Mouse (Mus musculus) adrenal gland, adult 18-20 months (tissue): ENCODE measurements around the gene Bdkrb2. TPM values are rescaled to one million over a fixed set of nuclear protein-coding genes. Genes with fewer than 3 reads are reported as not detected.
A peak's percentile ranks its signal among the peaks of the same experiment; 100 is the strongest.

Source experiments
- DNase-seq, 2 experiments: peaks; one replicate each; pipeline ENCODE4 v3.0.0; 2021 to 2022; ENCODE audit warnings: low spot score in 2 of 2
- long read RNA-seq, 2 experiments: library from polyadenylated mRNA; stranded (forward); transcript quantifications; one replicate each; pipeline ENCODE4 v2.0.0; 2021
- total RNA-seq, 2 experiments: library from RNA; stranded (reverse); gene quantifications; 1 replicate in 1 of 2; 2 replicates in 1 of 2; pipeline ENCODE4 v1.2.3; 2021

Bdkrb2 gene
- total RNA-seq = 10 to 100 TPM; 11.7 to 14.9 TPM
- long read RNA-seq, experiment 1, transcript Bdkrb2-201 (3 exons, 3,792 nt) = major isoform, 19 of 24 reads
- long read RNA-seq, experiment 1, partial matches to known transcripts = 4 of 24 reads
- long read RNA-seq, experiment 1, other reads (novel, unspliced or antisense) = 1 of 24 reads
- long read RNA-seq, experiment 2, transcript Bdkrb2-201 (3 exons, 3,792 nt) = major isoform, 19 of 24 reads
- long read RNA-seq, experiment 2, partial matches to known transcripts = 4 of 24 reads
- long read RNA-seq, experiment 2, other reads (novel, unspliced or antisense) = 1 of 24 reads

GRCm38 (mm10) chr12:105562936-105563680 is at the start of gene Bdkrb2:
Gene Bdkrb2, plus strand, starts transcription at chr12:105563226.
- peak; percentile 51 to 67 for DNase-seq

GRCm38 (mm10) chr12:105514111-105514510 is 48.9 kb upstream of the Bdkrb2 start:
- no peak for DNase-seq

GRCm38 (mm10) chr12:105517026-105517675 is 45.9 kb upstream of the Bdkrb2 start:
- DNase-seq = peak; percentile 41 to 44

GRCm38 (mm10) chr12:105519851-105520250 is 43.2 kb upstream of the Bdkrb2 start:
- no peak for DNase-seq

- no peak for DNase-seq
Observed at GRCm38 (mm10) chr12:105521170-105521762, 41.8 kb upstream of the Bdkrb2 start.

- no peak for DNase-seq
Observed at GRCm38 (mm10) chr12:105523737-105524136, 39.3 kb upstream of the Bdkrb2 start.

GRCm38 (mm10) chr12:105526186-105526585 is 36.8 kb upstream of the Bdkrb2 start:
- DNase-seq = no peak

GRCm38 (mm10) chr12:105526829-105527228 is 36.2 kb upstream of the Bdkrb2 start:
- DNase-seq = no peak

GRCm38 (mm10) chr12:105529545-105529944 is 33.5 kb upstream of the Bdkrb2 start:
- no peak for DNase-seq

GRCm38 (mm10) chr12:105531724-105532371 is 31.2 kb upstream of the Bdkrb2 start:
- DNase-seq = no peak

- no peak for DNase-seq
Observed at GRCm38 (mm10) chr12:105534842-105535241, 28.2 kb upstream of the Bdkrb2 start.

- DNase-seq = no peak
Observed at GRCm38 (mm10) chr12:105535968-105536760, 26.9 kb upstream of the Bdkrb2 start.

GRCm38 (mm10) chr12:105537162-105537561 is 25.9 kb upstream of the Bdkrb2 start:
- DNase-seq = no peak

GRCm38 (mm10) chr12:105539649-105540048 is 23.4 kb upstream of the Bdkrb2 start:
- no peak for DNase-seq

GRCm38 (mm10) chr12:105541590-105542402 is 21.2 kb upstream of the Bdkrb2 start:
- DNase-seq = no peak

GRCm38 (mm10) chr12:105542513-105542912 is 20.5 kb upstream of the Bdkrb2 start:
- no peak for DNase-seq

GRCm38 (mm10) chr12:105543176-105543575 is 19.9 kb upstream of the Bdkrb2 start:
- no peak for DNase-seq

- no peak for DNase-seq
Observed at GRCm38 (mm10) chr12:105543751-105544150, 19.3 kb upstream of the Bdkrb2 start.

GRCm38 (mm10) chr12:105544872-105545271 is 18.2 kb upstream of the Bdkrb2 start:
- no peak for DNase-seq
